16 mouse cellular contexts compared by ENCODE assay signal in genomic region chr8:115362518-115362917, GRCm38 (mm10).
DNase-seq lines count a peak whose midpoint lies in the region; ATAC-seq lines count a peak whose summit lies in the region.
"Had no signal": no experiment of that assay in that cellular context is flagged by ENCODE, and none has a peak within 500 bp of the region (broad histone marks: within the 10 kb centered on the region; RNA-seq: fewer than 3 reads in every experiment).

No protein-coding gene starts in this region.

- H3K9ac ChIP-seq in kidney, embryonic 14.5 days (ENCODE audit: low read depth, low read length): no peak overlapping the region
- H3K9ac ChIP-seq in intestine, embryonic 15.5 days: no peak overlapping the region
- H3K9ac ChIP-seq in neural tube, embryonic 12.5 days: no peak overlapping the region
- H3K9ac ChIP-seq: embryonic facial prominence, embryonic 15.5 days; limb, embryonic 15.5 days; liver, postnatal 0 days had no signal

- no peak overlapping the region for H3K4me3 ChIP-seq in kidney, embryonic 14.5 days (ENCODE audit: low read length)
- no peak overlapping the region for H3K4me3 ChIP-seq in intestine, embryonic 15.5 days (replicated peaks)
- no peak overlapping the region for H3K4me3 ChIP-seq in neural tube, embryonic 12.5 days
- H3K4me3 ChIP-seq: embryonic facial prominence, embryonic 15.5 days; limb, embryonic 15.5 days had no signal

- no peaks in the 10 kb centered on the region for H3K9me3 ChIP-seq in kidney, embryonic 14.5 days (ENCODE audit: control insufficient read depth, low read length)
- no peaks in the 10 kb centered on the region for H3K9me3 ChIP-seq in intestine, embryonic 15.5 days
- no peaks in the 10 kb centered on the region for H3K9me3 ChIP-seq in neural tube, embryonic 12.5 days
- H3K9me3 ChIP-seq: embryonic facial prominence, embryonic 15.5 days; limb, embryonic 15.5 days had no signal

- H3K4me2 ChIP-seq in kidney, embryonic 14.5 days (replicated peaks; ENCODE audit: low read depth, low read length): no peak overlapping the region
- H3K4me2 ChIP-seq in intestine, embryonic 15.5 days (replicated peaks): no peak overlapping the region
- H3K4me2 ChIP-seq in neural tube, embryonic 12.5 days (replicated peaks): peak overlapping the region; percentile 21; the same call in 1 of the 2 replicates
- H3K4me2 ChIP-seq: embryonic facial prominence, embryonic 15.5 days; limb, embryonic 15.5 days had no signal

- no peaks in the 10 kb centered on the region for H3K4me1 ChIP-seq in kidney, embryonic 14.5 days (ENCODE audit: control insufficient read depth, insufficient read depth, low read length)
- H3K4me1 ChIP-seq in intestine, embryonic 15.5 days (replicated peaks): 0 out of 2 replicates have a peak, but pooled peaks cover 5% of the 10 kb centered on the region
- H3K4me1 ChIP-seq in neural tube, embryonic 12.5 days: peaks cover 11% of the 10 kb centered on the region

- no peak overlapping the region for H3K27ac ChIP-seq in kidney, embryonic 14.5 days (ENCODE audit: low read depth, low read length)
- no peak overlapping the region for H3K27ac ChIP-seq in intestine, embryonic 15.5 days
- no peak overlapping the region for H3K27ac ChIP-seq in neural tube, embryonic 12.5 days
- H3K27ac ChIP-seq: embryonic facial prominence, embryonic 15.5 days; limb, embryonic 15.5 days had no signal

- H3K36me3 ChIP-seq in kidney, embryonic 14.5 days (ENCODE audit: control insufficient read depth, insufficient read depth, low read length): no peaks in the 10 kb centered on the region
- H3K36me3 ChIP-seq in intestine, embryonic 15.5 days: no peaks in the 10 kb centered on the region
- no peaks in the 10 kb centered on the region for H3K36me3 ChIP-seq in neural tube, embryonic 12.5 days
- H3K36me3 ChIP-seq: embryonic facial prominence, embryonic 15.5 days; limb, embryonic 15.5 days had no signal

- WGBS in kidney, embryonic 14.5 days: 10% methylated on average over 7 of the region's 7 CpGs
- WGBS in intestine, embryonic 15.5 days: 18% methylated on average over 7 of the region's 7 CpGs
- 7% methylated on average over 7 of the region's 7 CpGs for WGBS in neural tube, embryonic 12.5 days

- H3K27me3 ChIP-seq in kidney, embryonic 14.5 days (ENCODE audit: control insufficient read depth, insufficient read depth, low read length): no peaks in the 10 kb centered on the region
- no peaks in the 10 kb centered on the region for H3K27me3 ChIP-seq in intestine, embryonic 15.5 days (replicated peaks)
- H3K27me3 ChIP-seq in neural tube, embryonic 12.5 days (replicated peaks): no peaks in the 10 kb centered on the region

- ATAC-seq in kidney, embryonic 14.5 days (ENCODE audit: low FRiP score, low TSS enrichment): peak; percentile 73
- ATAC-seq in intestine, embryonic 15.5 days: peak; percentile 66; the same call in 1 of the 2 replicates
- ATAC-seq in neural tube, embryonic 12.5 days (ENCODE audit: low FRiP score, low read depth): no peak
- ATAC-seq: hindbrain, embryonic 16.5 days; liver, postnatal 0 days had no signal

- DNase-seq in kidney, adult 9 months: no peak
- DNase-seq in embryo, embryonic 10.5 days (ENCODE audit: low spot score): peak; percentile 45
- no peak for DNase-seq in layer of hippocampus, postnatal 10 days (ENCODE audit: low spot score in 2 of 2)
- DNase-seq in cerebellum, postnatal 10 days: no peak
- DNase-seq: cerebellum, postnatal 36 days; kidney, postnatal 4 days; liver, postnatal 0 days; lung, postnatal 36 days; midbrain, embryonic 14.5 days; thymus, adult 2 months had no signal
